Mouse (Mus musculus) splenic B cell, adult 2 months (primary cell): ENCODE measurements at regions not wholly inside any gene's neighbourhood (a gene's known extent, or its start where the extent isn't known, plus 50 kb on each side); places are given as distances from the start of the nearest gene placed in this dataset.

Experiments
- DNase-seq: peaks from one replicate; pipeline ENCODE4 v3.0.0-alpha.2; 2011; ENCODE audit warnings: low read depth, low spot score
- H3K27me3 ChIP-seq: 2 replicates; pipeline ENCODE4 v1.6.1; 2012; ENCODE audit warnings: mild to moderate bottlenecking, low read length, moderate library complexity, mixed read lengths; ENCODE audit not compliant: control insufficient read depth, poor library complexity, insufficient read depth, severe bottlenecking
- H3K36me3 ChIP-seq: 2 replicates; pipeline ENCODE4 v1.6.1; 2012; ENCODE audit warnings: mild to moderate bottlenecking, low read length, moderate library complexity, mixed read lengths; ENCODE audit not compliant: control insufficient read depth, poor library complexity, insufficient read depth, severe bottlenecking

DNA sequence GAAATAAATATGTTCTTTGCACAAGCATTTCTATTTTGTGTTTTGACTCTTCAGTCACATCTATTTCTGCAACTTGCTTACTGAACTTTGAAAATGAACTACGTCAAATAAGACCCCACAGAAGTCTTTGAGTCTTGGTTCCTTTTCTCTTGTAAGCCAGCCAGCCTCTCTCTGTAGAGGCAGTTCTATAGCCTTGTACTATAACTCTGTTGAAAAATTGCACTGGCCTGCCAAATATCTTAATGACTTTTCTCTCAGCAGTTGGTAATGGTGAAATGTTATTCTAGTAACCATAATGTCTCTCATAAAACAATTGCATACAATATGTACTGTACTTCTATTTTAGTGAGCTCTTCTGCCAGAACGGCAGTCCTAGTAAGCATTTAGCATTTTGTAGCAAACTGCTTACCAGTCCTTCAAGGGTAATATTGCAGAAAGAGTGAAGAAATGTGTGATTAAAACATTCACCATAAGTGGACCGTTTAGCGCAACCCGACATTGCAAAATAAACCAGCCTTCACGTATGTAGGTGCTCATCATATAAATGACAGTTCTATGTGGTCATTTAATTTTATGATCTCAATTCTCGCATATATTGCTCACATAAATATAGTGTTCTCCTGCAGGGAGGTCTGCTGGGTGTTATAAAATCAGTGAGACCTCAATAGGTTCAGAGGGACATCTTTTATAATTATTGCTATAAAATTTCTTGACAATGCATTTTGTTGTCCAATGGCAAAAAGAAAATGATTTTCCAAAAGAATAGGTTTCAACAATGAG is 149.3 kb upstream of the Tbc1d2b start:
- DNase-seq: no peak
- Histone ChIP-seq H3K27me3 (no peaks in the 10 kb centered on the region), H3K36me3 (no peaks in the 10 kb centered on the region)

- H3K27me3 ChIP-seq: no peaks in the 10 kb centered on the region
- H3K36me3 ChIP-seq: no peaks in the 10 kb centered on the region
- no peak for DNase-seq
These were observed 138.2 kb upstream of the Tbc1d2b start for GRCm38 (mm10) chr9:90408789-90409188.

- no peak for DNase-seq
- no peaks in the 10 kb centered on the region for H3K36me3 ChIP-seq
These were observed 137.0 kb upstream of the Tbc1d2b start for GRCm38 (mm10) chr9:90407573-90407972.

DNA sequence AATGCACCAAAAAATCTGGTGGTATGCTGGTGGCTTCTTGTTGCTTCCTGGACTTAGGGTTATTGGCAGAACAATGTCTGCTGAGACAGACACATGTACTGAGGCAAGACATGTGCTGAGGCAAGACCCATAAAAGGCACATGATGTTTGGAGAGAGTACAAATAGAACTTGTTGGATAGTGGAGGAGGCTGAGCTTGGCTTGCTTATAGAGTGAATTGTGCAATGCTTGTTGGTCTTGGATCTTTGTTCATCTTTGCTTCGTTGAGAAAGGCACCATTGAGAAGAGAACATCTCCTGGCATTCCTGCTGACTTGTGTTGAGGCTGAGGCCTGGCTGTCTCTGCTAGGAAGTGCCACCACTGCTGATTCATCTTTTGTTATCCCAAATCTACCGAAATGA is 117.8 kb upstream of the Tbc1d2b start:
- Histone ChIP-seq H3K36me3 (no peaks in the 10 kb centered on the region), H3K27me3 (no peaks in the 10 kb centered on the region)
- DNase-seq: no peak

More at GRCm38 (mm10) chr9:90407573-90407972, 137.0 kb upstream of the Tbc1d2b start:
- no peaks in the 10 kb centered on the region for H3K27me3 ChIP-seq

GRCm38 (mm10) chr9:90385047-90385446 is 114.4 kb upstream of the Tbc1d2b start:
- H3K27me3 ChIP-seq: no peaks in the 10 kb centered on the region
- no peaks in the 10 kb centered on the region for H3K36me3 ChIP-seq
- no peak for DNase-seq

DNA sequence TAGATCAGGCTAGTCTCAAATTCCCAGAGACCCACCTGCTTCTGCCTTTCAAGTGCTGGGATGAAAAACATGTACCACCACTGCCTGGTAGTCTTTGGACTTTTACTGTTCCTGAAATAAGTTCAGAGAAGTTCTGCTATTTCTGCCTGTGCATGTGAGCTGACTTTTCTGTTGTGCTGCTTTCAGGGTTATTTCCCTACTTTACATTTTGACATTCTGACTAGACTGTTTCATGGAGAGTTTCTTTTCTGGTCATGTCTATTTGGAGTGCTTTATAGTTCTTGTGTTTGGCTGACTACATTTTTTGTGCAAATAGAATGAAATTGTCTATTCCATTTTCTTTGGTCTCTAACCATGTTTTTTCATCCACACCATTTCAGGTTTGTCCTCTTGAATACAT is 109.5 kb upstream of the Tbc1d2b start:
- no peaks in the 10 kb centered on the region for H3K36me3 ChIP-seq
- no peaks in the 10 kb centered on the region for H3K27me3 ChIP-seq
- DNase-seq: no peak

DNA sequence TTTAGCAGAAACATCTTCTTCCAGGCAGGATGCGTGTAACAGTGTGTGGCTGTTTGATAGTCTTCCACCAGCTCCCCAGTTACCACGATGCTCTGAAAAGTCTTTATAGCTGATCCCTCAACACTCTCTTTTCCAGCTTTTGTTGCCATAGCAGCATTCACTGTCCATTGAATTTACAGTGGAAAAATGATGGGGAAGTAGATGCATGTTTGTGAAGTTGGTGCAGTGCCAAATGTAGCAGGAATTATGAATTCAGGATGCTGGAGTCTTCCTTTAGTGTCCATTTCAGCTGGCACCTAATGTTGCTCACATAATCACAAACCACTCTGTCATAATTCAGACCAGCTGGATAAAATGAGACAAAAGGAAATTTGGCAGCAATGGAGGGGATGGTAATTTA is 99.0 kb upstream of the Tbc1d2b start:
- DNase-seq: no peak
- H3K36me3 ChIP-seq: no peaks in the 10 kb centered on the region
- H3K27me3 ChIP-seq: no peaks in the 10 kb centered on the region

GRCm38 (mm10) chr9:90367745-90368144 is 97.1 kb upstream of the Tbc1d2b start:
- no peak for DNase-seq
- H3K36me3 ChIP-seq: no peaks in the 10 kb centered on the region

DNA sequence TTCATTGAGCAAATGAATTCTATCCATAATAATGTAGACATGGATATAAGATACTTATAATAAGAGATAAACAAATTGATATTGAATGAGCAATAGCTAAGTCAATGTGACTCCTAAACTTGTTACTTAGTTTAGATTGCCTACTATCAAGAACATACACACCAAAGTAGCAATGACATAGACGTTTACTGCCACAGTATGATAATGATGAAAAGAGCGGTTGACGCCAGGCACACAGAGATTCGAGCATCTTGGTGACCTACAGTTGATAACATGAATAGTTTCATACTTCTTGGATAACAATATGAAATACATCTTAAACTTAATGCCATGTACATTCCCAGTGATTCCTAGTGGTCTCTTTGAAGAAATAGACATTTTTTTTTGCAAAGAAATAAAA is 55.9 kb upstream of the Tbc1d2b start:
- Histone ChIP-seq H3K36me3 (no peaks in the 10 kb centered on the region), H3K27me3 (no peaks in the 10 kb centered on the region)
- no peak for DNase-seq

More at GRCm38 (mm10) chr9:90367745-90368144, 97.1 kb upstream of the Tbc1d2b start:
- no peaks in the 10 kb centered on the region for H3K27me3 ChIP-seq
